Mouse (Mus musculus): Measurements from ENCODE around the gene Lmf2. TPM values are rescaled to one million over a fixed set of nuclear protein-coding genes. Genes with fewer than 3 reads are reported as not detected.

Gene Lmf2
- 43.7 and 47.3 TPM in 2 replicates for polyA plus RNA-seq (2014; fragmentation: Nextera tagmentation; extraction: Ambion mirVana)

DNA sequence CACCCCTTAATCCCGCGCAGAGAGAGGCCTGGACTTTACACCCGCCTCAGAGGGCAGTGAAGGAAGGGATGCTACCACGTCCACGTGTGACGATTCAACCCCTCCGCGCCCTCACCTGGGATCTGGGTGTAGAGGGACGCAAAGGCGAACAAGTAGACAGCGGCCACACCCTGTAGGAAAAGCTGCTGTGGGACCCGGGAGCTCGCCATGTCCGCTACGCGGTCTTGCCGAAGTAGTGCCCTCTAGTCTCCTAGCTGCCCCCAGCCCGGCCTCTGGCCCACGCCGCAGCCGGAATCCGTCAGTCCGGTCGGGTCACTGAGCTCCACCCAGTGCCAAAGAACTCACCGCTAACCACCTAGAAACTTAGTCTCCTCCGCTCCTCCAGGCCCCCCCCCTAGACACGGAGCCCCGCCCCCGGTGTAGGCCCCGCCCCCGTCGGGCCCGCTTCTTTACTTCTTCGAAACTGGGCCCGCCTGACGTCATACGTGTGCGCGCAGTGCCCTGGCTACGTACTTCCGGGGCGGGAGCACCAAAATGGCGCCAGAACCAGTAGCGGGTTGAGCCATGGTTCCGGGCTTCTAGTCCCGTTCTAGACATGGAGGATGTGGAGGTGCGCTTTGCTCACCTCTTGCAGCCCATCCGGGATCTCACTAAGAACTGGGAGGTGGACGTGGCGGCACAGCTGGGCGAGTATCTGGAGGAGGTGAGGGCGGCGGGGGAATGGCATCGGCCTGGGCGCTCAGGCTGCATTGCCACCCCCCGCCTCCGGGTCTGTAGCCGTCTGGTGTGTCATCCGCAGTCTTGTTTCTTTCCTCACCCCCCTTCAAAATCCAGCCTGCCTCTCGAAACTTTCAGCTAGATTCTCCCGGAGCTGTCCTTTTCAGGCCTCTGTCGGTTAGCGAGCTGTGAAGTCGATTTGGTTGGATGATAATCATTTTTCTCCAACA is at the start of gene Lmf2, which contains the start of gene Ncaph2:
TSS of gene Lmf2 (minus strand) at position 419 of the 947 bp plus-strand sequence.
TSS of gene Ncaph2 (plus strand) at position 479 of the 947 bp plus-strand sequence.
- DNase-seq (ENCODE audit: low spot score) (peak; percentile 99), ATAC-seq (replicated peaks; ENCODE audit: low FRiP score) (peak; percentile 91)
- Histone ChIP-seq H3K4me1 (replicated peaks; ENCODE audit: control insufficient read depth, insufficient read depth, low read length) (peaks cover 12% of the 10 kb centered on the region), H3K9me3 (ENCODE audit: control insufficient read depth, low read length) (no peaks in the 10 kb centered on the region), H3K4me2 (ENCODE audit: low read depth, low read length, severe bottlenecking) (peak within 1 kb of the TSS; percentile 77), H3K27ac (ENCODE audit: low read depth, low read length) (peak within 1 kb of the TSS; percentile 80), H3K27me3 (ENCODE audit: control insufficient read depth, insufficient read depth, low read length) (no peaks in the 10 kb centered on the region), H3K4me3 (ENCODE audit: low read depth, low read length) (peak within 1 kb of the TSS; percentile 79), H3K36me3 (ENCODE audit: control insufficient read depth, insufficient read depth, low read length) (peaks cover 12% of the 10 kb centered on the region), H3K9ac (ENCODE audit: low read length) (peak within 1 kb of the TSS; percentile 90)
- under 1% methylated on average over 64 of the region's 64 CpGs for WGBS

DNA sequence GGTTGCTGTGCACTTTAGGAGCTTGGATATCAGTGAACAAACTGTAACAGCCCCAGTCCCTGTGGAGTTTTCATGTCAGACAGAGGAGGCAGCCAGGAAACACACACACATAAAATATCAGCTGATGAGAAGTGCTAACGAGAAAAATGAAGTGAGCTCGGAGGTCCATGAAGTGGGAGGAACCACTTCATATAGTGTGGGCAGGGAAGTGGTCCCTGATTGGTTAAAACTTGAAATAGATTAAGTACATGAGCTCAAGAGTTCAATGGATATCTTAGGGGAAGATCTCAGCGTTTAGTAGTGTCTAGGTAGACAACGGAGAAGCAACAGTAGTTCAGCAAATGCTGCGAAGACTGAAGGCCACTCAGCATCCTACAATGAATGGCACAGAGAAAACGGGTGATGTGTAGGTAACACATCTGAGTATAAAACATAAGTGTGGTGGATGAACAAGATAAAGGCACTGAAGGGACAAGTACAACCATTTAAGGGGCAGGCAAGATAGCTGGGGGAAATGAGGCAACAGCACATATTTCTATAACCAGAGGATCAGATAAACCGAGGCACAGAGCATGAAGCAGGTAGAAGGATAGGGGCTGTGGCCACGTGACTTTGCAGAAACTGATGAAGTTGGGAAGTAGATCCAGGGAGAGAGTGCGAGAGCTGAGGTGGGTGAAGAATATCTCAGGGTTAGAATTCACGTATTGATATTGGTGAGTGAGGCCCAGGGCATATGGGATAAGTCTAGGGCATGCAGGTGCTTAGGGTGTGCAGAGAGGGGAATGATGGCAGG is 49.6 kb upstream of the Lmf2 start:
- Histone ChIP-seq H3K9me3 (ENCODE audit: control insufficient read depth, low read length) (peaks cover 3% of the 10 kb centered on the region; the same call in 1 of the 2 replicates), H3K4me3 (ENCODE audit: low read depth, low read length) (no peak overlapping the region), H3K9ac (ENCODE audit: low read length) (no peak overlapping the region), H3K27ac (ENCODE audit: low read depth, low read length) (no peak overlapping the region), H3K36me3 (ENCODE audit: control insufficient read depth, insufficient read depth, low read length) (no peaks in the 10 kb centered on the region), H3K4me2 (ENCODE audit: low read depth, low read length, severe bottlenecking) (no peak overlapping the region), H3K4me1 (replicated peaks; ENCODE audit: control insufficient read depth, insufficient read depth, low read length) (no peaks in the 10 kb centered on the region), H3K27me3 (ENCODE audit: control insufficient read depth, insufficient read depth, low read length) (no peaks in the 10 kb centered on the region)
- WGBS, result 87% methylated on average over 10 of the region's 10 CpGs
- no peak for DNase-seq (ENCODE audit: low spot score)
- ATAC-seq (replicated peaks; ENCODE audit: low FRiP score), result no peak

DNA sequence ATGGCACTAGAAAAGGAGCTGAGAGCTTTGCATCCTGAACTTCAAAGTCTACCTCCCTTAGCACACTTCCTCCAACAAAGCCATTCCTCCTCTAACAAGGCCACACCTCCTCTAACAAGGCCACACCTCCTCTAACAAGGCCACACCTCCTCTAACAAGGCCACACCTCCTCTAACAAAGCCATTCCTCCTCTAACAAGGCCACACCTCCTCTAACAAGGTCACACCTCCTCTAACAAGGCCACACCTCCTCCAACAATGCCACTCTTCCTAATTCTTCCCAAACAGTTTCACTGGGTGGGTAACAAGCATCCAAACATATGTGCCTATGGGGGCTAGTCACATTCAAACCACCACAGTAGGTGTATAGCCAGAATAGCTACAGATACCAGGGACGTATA is 47.0 kb upstream of the Lmf2 start:
- H3K9ac ChIP-seq (ENCODE audit: low read length), result no peak overlapping the region
- H3K4me3 ChIP-seq (ENCODE audit: low read depth, low read length), result no peak overlapping the region
- H3K27ac ChIP-seq (ENCODE audit: low read depth, low read length), result no peak overlapping the region
- no peaks in the 10 kb centered on the region for H3K9me3 ChIP-seq (ENCODE audit: control insufficient read depth, low read length)
- H3K4me1 ChIP-seq (replicated peaks; ENCODE audit: control insufficient read depth, insufficient read depth, low read length), result no peaks in the 10 kb centered on the region
- ATAC-seq (replicated peaks; ENCODE audit: low FRiP score) (no peak), DNase-seq (ENCODE audit: low spot score) (no peak)
- 85% methylated on average over 1 of the region's 1 CpGs for WGBS
- no peak overlapping the region for H3K4me2 ChIP-seq (ENCODE audit: low read depth, low read length, severe bottlenecking)
- H3K27me3 ChIP-seq (ENCODE audit: control insufficient read depth, insufficient read depth, low read length), result no peaks in the 10 kb centered on the region
- no peaks in the 10 kb centered on the region for H3K36me3 ChIP-seq (ENCODE audit: control insufficient read depth, insufficient read depth, low read length)

- WGBS, result 57% methylated on average over 1 of the region's 1 CpGs
- no peak overlapping the region for H3K9ac ChIP-seq (ENCODE audit: low read length)
- no peak for ATAC-seq (replicated peaks; ENCODE audit: low FRiP score)
- DNase-seq (ENCODE audit: low spot score), result no peak
- no peaks in the 10 kb centered on the region for H3K36me3 ChIP-seq (ENCODE audit: control insufficient read depth, insufficient read depth, low read length)
- H3K27me3 ChIP-seq (ENCODE audit: control insufficient read depth, insufficient read depth, low read length), result no peaks in the 10 kb centered on the region
- H3K27ac ChIP-seq (ENCODE audit: low read depth, low read length), result no peak overlapping the region
- no peak overlapping the region for H3K4me2 ChIP-seq (ENCODE audit: low read depth, low read length, severe bottlenecking)
- H3K9me3 ChIP-seq (ENCODE audit: control insufficient read depth, low read length), result no peaks in the 10 kb centered on the region
- no peaks in the 10 kb centered on the region for H3K4me1 ChIP-seq (replicated peaks; ENCODE audit: control insufficient read depth, insufficient read depth, low read length)
- H3K4me3 ChIP-seq (ENCODE audit: low read depth, low read length), result no peak overlapping the region
Observed at GRCm38 (mm10) chr15:89399716-89400115, 44.3 kb upstream of the Lmf2 start.

GRCm38 (mm10) chr15:89398146-89398545 is 42.7 kb upstream of the Lmf2 start:
- 70% methylated on average over 2 of the region's 2 CpGs for WGBS
- no peak for ATAC-seq (replicated peaks; ENCODE audit: low FRiP score)
- no peaks in the 10 kb centered on the region for H3K4me1 ChIP-seq (replicated peaks; ENCODE audit: control insufficient read depth, insufficient read depth, low read length)

GRCm38 (mm10) chr15:89396883-89397282 is 41.4 kb upstream of the Lmf2 start:
- no peak overlapping the region for H3K9ac ChIP-seq (ENCODE audit: low read length)
- DNase-seq (ENCODE audit: low spot score) (no peak), ATAC-seq (replicated peaks; ENCODE audit: low FRiP score) (no peak)
- no peak overlapping the region for H3K27ac ChIP-seq (ENCODE audit: low read depth, low read length)
- H3K9me3 ChIP-seq (ENCODE audit: control insufficient read depth, low read length), result no peaks in the 10 kb centered on the region
- H3K4me1 ChIP-seq (replicated peaks; ENCODE audit: control insufficient read depth, insufficient read depth, low read length), result no peaks in the 10 kb centered on the region
- H3K36me3 ChIP-seq (ENCODE audit: control insufficient read depth, insufficient read depth, low read length), result no peaks in the 10 kb centered on the region
- 93% methylated on average over 4 of the region's 4 CpGs for WGBS
- H3K27me3 ChIP-seq (ENCODE audit: control insufficient read depth, insufficient read depth, low read length), result no peaks in the 10 kb centered on the region
- no peak overlapping the region for H3K4me2 ChIP-seq (ENCODE audit: low read depth, low read length, severe bottlenecking)
- no peak overlapping the region for H3K4me3 ChIP-seq (ENCODE audit: low read depth, low read length)

More at GRCm38 (mm10) chr15:89398146-89398545, 42.7 kb upstream of the Lmf2 start:
- Histone ChIP-seq H3K36me3 (ENCODE audit: control insufficient read depth, insufficient read depth, low read length) (no peaks in the 10 kb centered on the region), H3K4me2 (ENCODE audit: low read depth, low read length, severe bottlenecking) (no peak overlapping the region), H3K9me3 (ENCODE audit: control insufficient read depth, low read length) (no peaks in the 10 kb centered on the region), H3K4me3 (ENCODE audit: low read depth, low read length) (no peak overlapping the region), H3K9ac (ENCODE audit: low read length) (no peak overlapping the region), H3K27me3 (ENCODE audit: control insufficient read depth, insufficient read depth, low read length) (no peaks in the 10 kb centered on the region), H3K27ac (ENCODE audit: low read depth, low read length) (no peak overlapping the region)
- no peak for DNase-seq (ENCODE audit: low spot score)

- WGBS, result 88% methylated on average over 10 of the region's 10 CpGs
- ATAC-seq (replicated peaks; ENCODE audit: low FRiP score), result no peak
Observed at GRCm38 (mm10) chr15:89390081-89390480, 34.6 kb upstream of the Lmf2 start.

DNA sequence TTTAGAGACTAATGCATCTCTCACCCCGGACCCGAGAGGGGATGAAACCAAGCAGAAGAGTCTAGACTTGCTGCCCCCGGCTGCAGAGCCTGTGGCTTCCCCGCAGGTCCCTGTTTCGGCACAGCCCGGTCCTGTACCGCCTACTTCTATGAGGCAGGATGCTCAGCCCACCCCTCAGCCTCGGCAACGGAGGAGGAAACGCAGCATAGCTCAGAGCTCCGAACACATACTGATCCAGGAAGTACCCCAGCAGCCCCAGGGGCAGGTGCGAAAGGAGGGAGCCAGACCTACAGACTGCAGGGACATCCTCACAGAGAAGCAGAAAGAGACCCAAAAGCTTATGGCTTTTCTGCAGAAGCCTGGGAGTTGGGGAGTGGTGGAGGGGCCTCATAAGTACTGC is 31.7 kb upstream of the Lmf2 start:
- Histone ChIP-seq H3K4me3 (ENCODE audit: low read depth, low read length) (no peak overlapping the region), H3K4me1 (replicated peaks; ENCODE audit: control insufficient read depth, insufficient read depth, low read length) (no peaks in the 10 kb centered on the region), H3K4me2 (ENCODE audit: low read depth, low read length, severe bottlenecking) (no peak overlapping the region), H3K27ac (ENCODE audit: low read depth, low read length) (no peak overlapping the region), H3K9ac (ENCODE audit: low read length) (no peak overlapping the region), H3K27me3 (ENCODE audit: control insufficient read depth, insufficient read depth, low read length) (no peaks in the 10 kb centered on the region), H3K9me3 (ENCODE audit: control insufficient read depth, low read length) (no peaks in the 10 kb centered on the region), H3K36me3 (ENCODE audit: control insufficient read depth, insufficient read depth, low read length) (no peaks in the 10 kb centered on the region)
- DNase-seq (ENCODE audit: low spot score) (no peak), ATAC-seq (replicated peaks; ENCODE audit: low FRiP score) (no peak)
- WGBS, result 48% methylated on average over 12 of the region's 12 CpGs

More at GRCm38 (mm10) chr15:89390081-89390480, 34.6 kb upstream of the Lmf2 start:
- H3K4me1 ChIP-seq (replicated peaks; ENCODE audit: control insufficient read depth, insufficient read depth, low read length), result no peaks in the 10 kb centered on the region
- H3K27ac ChIP-seq (ENCODE audit: low read depth, low read length), result no peak overlapping the region
- H3K9me3 ChIP-seq (ENCODE audit: control insufficient read depth, low read length), result no peaks in the 10 kb centered on the region
- H3K4me2 ChIP-seq (ENCODE audit: low read depth, low read length, severe bottlenecking), result no peak overlapping the region
- no peak overlapping the region for H3K4me3 ChIP-seq (ENCODE audit: low read depth, low read length)
- no peaks in the 10 kb centered on the region for H3K36me3 ChIP-seq (ENCODE audit: control insufficient read depth, insufficient read depth, low read length)
- no peaks in the 10 kb centered on the region for H3K27me3 ChIP-seq (ENCODE audit: control insufficient read depth, insufficient read depth, low read length)
- no peak for DNase-seq (ENCODE audit: low spot score)
- no peak overlapping the region for H3K9ac ChIP-seq (ENCODE audit: low read length)

Data from forebrain, embryonic 11.5 days (tissue).